Mouse (Mus musculus): ENCODE data around the gene Olfr670. TPM values are rescaled to one million over a fixed set of nuclear protein-coding genes. Genes with fewer than 3 reads are reported as not detected.

Gene Olfr670
- not detected for total RNA-seq (2023)

GRCm38 (mm10) chr7:104962520-104962919, at the start of gene Olfr670:
Gene Olfr670, minus strand, starts transcription at chr7:104962620.

GRCm38 (mm10) chr7:105001929-105002328, 39.5 kb upstream of the Olfr670 start, which contains the start of gene Olfr672:
Gene Olfr672, minus strand, starts transcription at chr7:105002029.

GRCm38 (mm10) chr7:104979026-104979425, 16.6 kb upstream of the Olfr670 start, which contains the start of gene Olfr671:
Gene Olfr671, minus strand, starts transcription at chr7:104979126.

GRCm38 (mm10) chr7:104933940-104934339, 28.5 kb downstream of the Olfr670 start, which contains the start of gene Olfr669:
Gene Olfr669, plus strand, starts transcription at chr7:104934240.

GRCm38 (mm10) chr7:104927957-104928356, 34.5 kb downstream of the Olfr670 start, which contains the start of gene Olfr668:
Gene Olfr668, minus strand, starts transcription at chr7:104928057.

GRCm38 (mm10) chr7:104921382-104921781, 41.0 kb downstream of the Olfr670 start, which contains the start of gene Olfr667:
Gene Olfr667, minus strand, starts transcription at chr7:104921482.

Other genes starting within 250 kb of the Olfr670 start
- not detected for gene Usp17le, start 185.2 kb downstream of the Olfr670 start, total RNA-seq (2023)
- gene Usp17lb, start 120.0 kb downstream of the Olfr670 start, total RNA-seq (2023) = not detected
- not detected for gene Usp17la, start 105.6 kb downstream of the Olfr670 start, total RNA-seq (2023)
- not detected for gene Olfr665, start 84.6 kb downstream of the Olfr670 start, total RNA-seq (2023)
- gene Olfr666, start 66.7 kb downstream of the Olfr670 start, total RNA-seq (2023) = not detected
- gene Olfr667, start 41.1 kb downstream of the Olfr670 start, total RNA-seq (2023) = not detected
- not detected for gene Olfr668, start 34.6 kb downstream of the Olfr670 start, total RNA-seq (2023)
- gene Olfr669, start 28.4 kb downstream of the Olfr670 start, total RNA-seq (2023) = not detected
- not detected for gene Olfr671, start 16.5 kb upstream of the Olfr670 start, total RNA-seq (2023)
- gene Olfr672, start 39.4 kb upstream of the Olfr670 start, total RNA-seq (2023) = not detected
- gene Olfr675, start 65.8 kb upstream of the Olfr670 start, total RNA-seq (2023) = not detected
- not detected for gene Olfr676, start 70.1 kb upstream of the Olfr670 start, total RNA-seq (2023)
- gene Olfr677, start 88.8 kb upstream of the Olfr670 start, total RNA-seq (2023) = not detected
- gene Olfr678, start 101.9 kb upstream of the Olfr670 start, total RNA-seq (2023) = not detected
- gene Olfr679, start 118.6 kb upstream of the Olfr670 start, total RNA-seq (2023) = not detected
- gene Olfr680-ps1, start 130.2 kb upstream of the Olfr670 start, total RNA-seq (2023) = not detected
- not detected for gene Olfr681, start 154.2 kb upstream of the Olfr670 start, total RNA-seq (2023)
- gene Olfr683, start 184.4 kb upstream of the Olfr670 start, total RNA-seq (2023) = not detected
- not detected for gene Olfr684, start 201.0 kb upstream of the Olfr670 start, total RNA-seq (2023)
- gene Olfr685, start 223.4 kb upstream of the Olfr670 start, total RNA-seq (2023) = not detected
- gene Olfr686, start 244.9 kb upstream of the Olfr670 start, total RNA-seq (2023) = not detected